15 mouse cellular contexts compared by ENCODE assay signal in genomic region chr14:59550841-59551240, GRCm38 (mm10). TPM values are rescaled to one million over a fixed set of nuclear protein-coding genes. Genes with fewer than 3 reads are reported as not detected.
DNase-seq lines count a peak whose midpoint lies in the region; ATAC-seq and TF ChIP-seq lines count a peak whose summit lies in the region.
"Had no signal": no experiment of that assay in that cellular context is flagged by ENCODE, and none has a peak within 500 bp of the region (broad histone marks: within the 10 kb centered on the region; RNA-seq: fewer than 3 reads in every experiment).

No protein-coding gene starts in this region.

- H3K9me3 ChIP-seq in hindbrain, embryonic 10.5 days: no peaks in the 10 kb centered on the region
- no peaks in the 10 kb centered on the region for H3K9me3 ChIP-seq in hindbrain, embryonic 16.5 days (ENCODE audit: control insufficient read depth, low read length)
- no peaks in the 10 kb centered on the region for H3K9me3 ChIP-seq in ES-E14 (ENCODE audit: control insufficient read depth, insufficient read depth, low read depth, low read length)
- no peaks in the 10 kb centered on the region for H3K9me3 ChIP-seq in heart, embryonic 10.5 days
- no peaks in the 10 kb centered on the region for H3K9me3 ChIP-seq in midbrain, embryonic 13.5 days
- H3K9me3 ChIP-seq: hindbrain, embryonic 13.5 days; lung, embryonic 15.5 days had no signal

- H3K36me3 ChIP-seq in hindbrain, embryonic 10.5 days: no peaks in the 10 kb centered on the region
- H3K36me3 ChIP-seq in hindbrain, embryonic 16.5 days (ENCODE audit: control insufficient read depth, insufficient read depth, low read length): no peaks in the 10 kb centered on the region
- H3K36me3 ChIP-seq in ES-E14 (ENCODE audit: control insufficient read depth, insufficient read depth, low read length, poor library complexity, severe bottlenecking): 0 out of 2 replicates have a peak, but pooled peaks cover 3% of the 10 kb centered on the region
- 0 out of 2 replicates have a peak, but pooled peaks cover 3% of the 10 kb centered on the region for H3K36me3 ChIP-seq in heart, embryonic 10.5 days
- no peaks in the 10 kb centered on the region for H3K36me3 ChIP-seq in midbrain, embryonic 13.5 days
- H3K36me3 ChIP-seq: lung, embryonic 15.5 days had no signal

- peaks cover 38% of the 10 kb centered on the region for H3K4me1 ChIP-seq in hindbrain, embryonic 10.5 days (replicated peaks)
- H3K4me1 ChIP-seq in hindbrain, embryonic 16.5 days (ENCODE audit: control insufficient read depth, insufficient read depth, low read depth, low read length): no peaks in the 10 kb centered on the region
- peaks cover 0 to 9% of the 10 kb centered on the region in 2 experiments; a peak in 2 of 4 replicates for H3K4me1 ChIP-seq in ES-E14 (ENCODE audit: control insufficient read depth in 2 of 2, insufficient read depth in 2 of 2, low read length in 2 of 2, poor library complexity in 1 of 2)
- H3K4me1 ChIP-seq in heart, embryonic 10.5 days: peaks cover 29% of the 10 kb centered on the region
- no peaks in the 10 kb centered on the region; the same call in 1 of the 2 replicates for H3K4me1 ChIP-seq in midbrain, embryonic 13.5 days (replicated peaks)

- H3K9ac ChIP-seq in hindbrain, embryonic 16.5 days (ENCODE audit: low read depth, low read length): no peak overlapping the region
- H3K9ac ChIP-seq in ES-E14 (ENCODE audit: insufficient read depth, low read depth, low read length, poor library complexity, severe bottlenecking): no peak overlapping the region
- no peak overlapping the region for H3K9ac ChIP-seq in midbrain, embryonic 13.5 days (replicated peaks)
- H3K9ac ChIP-seq: hindbrain, embryonic 13.5 days; lung, embryonic 15.5 days had no signal

- H3K27ac ChIP-seq in hindbrain, embryonic 10.5 days: 0 out of 2 replicates have a peak overlapping the region, but pooled peaks have one; percentile 45
- H3K27ac ChIP-seq in hindbrain, embryonic 16.5 days (ENCODE audit: low read depth, low read length): no peak overlapping the region
- H3K27ac ChIP-seq in ES-E14 (ENCODE audit: insufficient read depth, low read depth, low read length, poor library complexity, severe bottlenecking): no peak overlapping the region
- H3K27ac ChIP-seq in heart, embryonic 10.5 days: peak overlapping the region; percentile 30; the same call in 1 of the 2 replicates
- H3K27ac ChIP-seq in midbrain, embryonic 13.5 days: no peak overlapping the region
- H3K27ac ChIP-seq: hindbrain, embryonic 13.5 days; lung, embryonic 15.5 days had no signal

- no peak for ATAC-seq in hindbrain, embryonic 16.5 days
- no peak for ATAC-seq in midbrain, embryonic 13.5 days

- intact Hi-C loops in left cerebral cortex, postnatal 25 days (cut with DNase I): no loop called here

- WGBS in hindbrain, embryonic 10.5 days: 92% methylated on average over 2 of the region's 2 CpGs
- WGBS in hindbrain, embryonic 16.5 days: 87% methylated on average over 2 of the region's 2 CpGs
- 77% methylated on average over 2 of the region's 2 CpGs for WGBS in heart, embryonic 10.5 days
- WGBS in midbrain, embryonic 13.5 days: 98% methylated on average over 2 of the region's 2 CpGs

- H3K4me2 ChIP-seq in hindbrain, embryonic 16.5 days (ENCODE audit: low read length): no peak overlapping the region
- H3K4me2 ChIP-seq in midbrain, embryonic 13.5 days (replicated peaks): no peak overlapping the region
- H3K4me2 ChIP-seq: hindbrain, embryonic 13.5 days; lung, embryonic 15.5 days had no signal

- no peaks in the 10 kb centered on the region for H3K27me3 ChIP-seq in hindbrain, embryonic 10.5 days (ENCODE audit: insufficient read depth, poor library complexity, severe bottlenecking)
- H3K27me3 ChIP-seq in hindbrain, embryonic 16.5 days (replicated peaks; ENCODE audit: control insufficient read depth, insufficient read depth, low read length): no peaks in the 10 kb centered on the region
- no peaks in the 10 kb centered on the region for H3K27me3 ChIP-seq in heart, embryonic 10.5 days (ENCODE audit: insufficient read depth, poor library complexity, severe bottlenecking)
- no peaks in the 10 kb centered on the region for H3K27me3 ChIP-seq in midbrain, embryonic 13.5 days
- H3K27me3 ChIP-seq: CH12.LX; hindbrain, embryonic 13.5 days; lung, embryonic 15.5 days had no signal

- no peak overlapping the region for H3K4me3 ChIP-seq in hindbrain, embryonic 10.5 days
- no peak overlapping the region for H3K4me3 ChIP-seq in hindbrain, embryonic 16.5 days (ENCODE audit: low read length)
- no peak overlapping the region for H3K4me3 ChIP-seq in ES-E14 (ENCODE audit: insufficient read depth in 1 of 2, low read depth in 1 of 2, low read length in 2 of 2, poor library complexity in 1 of 2, severe bottlenecking in 1 of 2)
- H3K4me3 ChIP-seq in heart, embryonic 10.5 days: no peak overlapping the region
- H3K4me3 ChIP-seq in midbrain, embryonic 13.5 days (replicated peaks): no peak overlapping the region
- H3K4me3 ChIP-seq: hindbrain, embryonic 13.5 days; lung, embryonic 15.5 days had no signal

- DNase-seq in hindbrain, embryonic 10.5 days (ENCODE audit: low spot score): no peak
- DNase-seq in ES-E14 (ENCODE audit: low read depth, low spot score): peak; percentile 24
- no peak for DNase-seq in heart, embryonic 10.5 days (ENCODE audit: low spot score)
- peak; percentile 62 to 73 for DNase-seq in kidney, postnatal 36 days
- no peak for DNase-seq in left cerebral cortex, postnatal 25 days (ENCODE audit: low spot score in 2 of 2)
- no peak for DNase-seq in yolk sac, embryonic 10.5 days (ENCODE audit: low spot score)
- DNase-seq: cerebellum, postnatal 36 days; gastrocnemius, postnatal 10 days; right cerebral cortex, postnatal 25 days; thymus, postnatal 4 days had no signal

- in situ Hi-C loops in ES-E14 (cut with MboI; ENCODE audit: low sequenced_read_pairs in 2 of 2, unreplicated experiment in 2 of 2): no loop called here

TF ChIP-seq in ES-E14, 5 proteins besides CTCF, POLR2A, EP300 and RAD21:
- TF ChIP-seq MAFK (IDR thresholded peaks at IDR 0.05; ENCODE audit: insufficient read depth, low read depth, low read length) (no peak), CHD2 (IDR thresholded peaks at IDR 0.05; ENCODE audit: low read depth, low read length) (no peak), ZNF384 (IDR thresholded peaks at IDR 0.05; ENCODE audit: low read depth, low read length) (no peak), HCFC1 (IDR thresholded peaks at IDR 0.05; ENCODE audit: borderline replicate concordance, insufficient read depth, low read length) (no peak), ZC3H11A (IDR thresholded peaks at IDR 0.05; ENCODE audit: borderline replicate concordance, low read depth, low read length) (no peak)

RNA-seq across cellular contexts. Expression of gene Cdadc1, which starts 46.9 kb away (rescaled TPM):
- 23.5 and 26.3 TPM in 2 replicates for polyA plus RNA-seq in hindbrain, embryonic 10.5 days (2016; fragmentation: Nextera tagmentation; extraction: Ambion mirVana)
- polyA plus RNA-seq in hindbrain, embryonic 16.5 days (2015; fragmentation: Nextera tagmentation; extraction: Ambion mirVana): 26.3 and 32.3 TPM in 2 replicates
- 6.7 and 16.0 TPM in 2 replicates for total RNA-seq in ES-E14 (2012; rRNA removed)
- 25.7 and 28.0 TPM in 2 replicates for polyA plus RNA-seq in heart, embryonic 10.5 days (2016; fragmentation: Nextera tagmentation; extraction: Ambion mirVana)
- total RNA-seq in left cerebral cortex, postnatal 25 days (2021): 10 to 100 TPM; 63.2 to 66.1 TPM
- polyA plus RNA-seq in midbrain, embryonic 13.5 days (2015; fragmentation: Nextera tagmentation; extraction: Ambion mirVana): 36.4 and 41.9 TPM in 2 replicates

Comparison
In these comparisons a context has a peak if more than half of its experiments do, and no peak if none do; other contexts are left out.
1. H3K27ac ChIP-seq: peak in hindbrain, embryonic 10.5 days (single experiment) and heart, embryonic 10.5 days (single experiment); none in hindbrain, embryonic 16.5 days (single experiment), ES-E14 (single experiment) and midbrain, embryonic 13.5 days (single experiment).
2. DNase-seq: peak in ES-E14 (single experiment) and kidney, postnatal 36 days (2 of 2); none in hindbrain, embryonic 10.5 days (single experiment), heart, embryonic 10.5 days (single experiment), left cerebral cortex, postnatal 25 days (0 of 2) and yolk sac, embryonic 10.5 days (single experiment).